Mouse (Mus musculus) liver, embryonic 12.5 days (tissue): Measurements from ENCODE around the gene Zfp13. TPM values are rescaled to one million over a fixed set of nuclear protein-coding genes. Genes with fewer than 3 reads are reported as not detected.
"Not testable (repeated sequence)": the region's sequence is repeated elsewhere in the genome, so short reads cannot be mapped to it uniquely, and the experiment has no call there.

Source experiments
- ATAC-seq: fragments of 200-750 bp; cut with Nextera tagmentation; 2 replicates; pipeline ENCODE4 v1.8.0; 2017; ENCODE audit warnings: moderate number of reproducible peaks, mild to moderate bottlenecking, moderate library complexity
- H3K27ac ChIP-seq: fragments of 300-500 bp; sonication (generic); 2 replicates; pipeline ENCODE4 v1.5.1; 2016; ENCODE audit warnings: mild to moderate bottlenecking
- H3K27me3 ChIP-seq: fragments of 300-500 bp; sonication (generic); replicated peaks from 2 replicates; pipeline ENCODE4 v1.6.1; 2016; ENCODE audit warnings: mild to moderate bottlenecking, moderate library complexity
- H3K36me3 ChIP-seq: fragments of 300-500 bp; sonication (generic); 2 replicates; pipeline ENCODE4 v1.6.1; 2016; ENCODE audit warnings: mild to moderate bottlenecking, moderate library complexity
- H3K4me1 ChIP-seq: fragments of 300-500 bp; sonication (generic); 2 replicates; pipeline ENCODE4 v1.6.1; 2016
- H3K4me2 ChIP-seq: fragments of 300-500 bp; sonication (generic); 2 replicates; pipeline ENCODE4 v1.6.1; 2016; ENCODE audit warnings: mild to moderate bottlenecking, moderate library complexity
- H3K4me3 ChIP-seq: fragments of 300-500 bp; sonication (generic); 2 replicates; pipeline ENCODE4 v1.5.1; 2016; ENCODE audit warnings: mild to moderate bottlenecking, moderate library complexity
- H3K9ac ChIP-seq: fragments of 300-500 bp; sonication (generic); 2 replicates; pipeline ENCODE4 v1.6.1; 2016; ENCODE audit warnings: mild to moderate bottlenecking, moderate library complexity
- H3K9me3 ChIP-seq: fragments of 300-500 bp; sonication (generic); replicated peaks from 2 replicates; pipeline ENCODE4 v1.6.1; 2016; ENCODE audit warnings: mild to moderate bottlenecking, moderate library complexity
- WGBS: fragments of 180-500 bp; shearing (Covaris S2); methylation state at CpG from one replicate; pipeline ENCODE4 v1.1.7; 2016; ENCODE audit not compliant: insufficient replicate concordance; 5-methylcytosine and 5-hydroxymethylcytosine counted together
- polyA plus RNA-seq: library from polyadenylated mRNA; unstranded; fragments of >200 nt; fragmentation: Nextera tagmentation; extraction: Ambion mirVana; gene quantifications from 2 replicates; pipeline ENCODE4 v1.2.1, GENCODE M21; 2016

The Zfp13 gene
- polyA plus RNA-seq, 1 experiment from 2014 or later = 2.9 TPM

DNA sequence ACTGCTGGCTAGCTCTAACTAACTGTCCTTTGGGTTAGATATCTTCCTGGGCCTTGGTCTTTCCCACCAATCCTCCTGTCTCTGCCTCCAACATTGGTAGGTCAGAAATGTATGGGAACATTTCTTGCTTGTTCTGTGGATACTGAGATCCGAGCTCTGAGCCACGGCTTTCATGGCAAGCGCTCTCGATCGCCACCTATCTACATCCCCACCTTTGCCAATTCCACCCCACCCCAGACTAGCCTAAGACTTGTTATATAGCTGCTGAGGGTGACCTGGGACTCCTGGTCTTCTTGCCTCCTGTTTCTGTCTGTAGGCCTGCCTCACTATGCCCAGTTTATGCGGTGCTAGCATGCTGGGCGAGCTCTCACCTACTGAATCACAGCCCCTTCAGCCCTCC, 5.1 kb upstream of the Zfp13 start:
- H3K9me3 ChIP-seq = no peaks in the 10 kb centered on the region
- no peak for ATAC-seq
- H3K27ac ChIP-seq = no peak overlapping the region
- no peaks in the 10 kb centered on the region for H3K27me3 ChIP-seq
- H3K4me3 ChIP-seq = no peak overlapping the region
- H3K36me3 ChIP-seq = no peaks in the 10 kb centered on the region
- no peak overlapping the region for H3K4me2 ChIP-seq
- WGBS = 57% methylated on average over 7 of the region's 7 CpGs
- H3K9ac ChIP-seq = no peak overlapping the region
- H3K4me1 ChIP-seq = peaks cover 10% of the 10 kb centered on the region

DNA sequence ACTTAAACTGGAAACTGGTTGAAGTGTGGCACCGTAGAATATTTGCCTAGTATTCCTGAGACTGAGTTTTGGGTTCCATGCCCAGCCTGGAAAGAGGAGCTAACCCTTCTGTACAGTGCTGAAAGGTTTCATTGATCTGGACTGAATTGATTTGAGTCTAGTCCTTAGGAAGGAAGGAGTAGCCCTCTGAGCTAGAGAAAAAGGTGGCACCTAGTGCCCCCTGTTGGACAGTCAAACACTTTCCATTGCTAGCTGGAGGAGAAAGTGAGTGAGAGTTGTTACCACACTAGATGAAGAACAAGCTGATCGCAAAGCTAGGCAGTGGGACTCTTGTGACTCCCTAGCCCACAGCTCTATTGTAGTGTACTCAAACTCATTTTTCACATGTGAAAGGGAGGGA, 4.3 kb upstream of the Zfp13 start:
- no peak for ATAC-seq
- Histone ChIP-seq H3K27me3 (no peaks in the 10 kb centered on the region), H3K4me2 (no peak overlapping the region), H3K4me1 (peaks cover 19% of the 10 kb centered on the region), H3K9ac (no peak overlapping the region), H3K27ac (no peak overlapping the region), H3K4me3 (no peak overlapping the region), H3K36me3 (no peaks in the 10 kb centered on the region), H3K9me3 (no peaks in the 10 kb centered on the region)
- WGBS = 49% methylated on average over 2 of the region's 2 CpGs

DNA sequence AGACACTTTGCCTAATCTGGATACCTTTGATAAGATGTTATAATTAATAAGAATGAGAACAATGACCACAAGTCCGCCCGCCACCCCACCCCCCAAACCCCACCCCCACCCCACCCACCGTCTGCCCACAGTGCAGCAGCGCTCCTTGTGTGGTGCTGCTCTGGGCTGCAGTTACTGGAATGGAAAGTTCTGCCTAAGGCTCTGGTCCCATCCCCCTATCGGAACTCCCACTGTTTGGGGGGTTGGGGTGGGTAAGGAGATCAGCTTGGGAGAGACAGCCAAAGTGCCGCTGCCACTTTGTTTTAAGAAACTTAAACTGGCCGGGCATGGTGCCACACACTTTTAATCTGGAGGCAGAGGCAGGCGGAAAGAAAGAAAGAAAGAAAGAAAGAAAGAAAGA, 3.8 kb upstream of the Zfp13 start:
- 30% methylated on average over 8 of the region's 8 CpGs for WGBS
- ATAC-seq = no peak

DNA sequence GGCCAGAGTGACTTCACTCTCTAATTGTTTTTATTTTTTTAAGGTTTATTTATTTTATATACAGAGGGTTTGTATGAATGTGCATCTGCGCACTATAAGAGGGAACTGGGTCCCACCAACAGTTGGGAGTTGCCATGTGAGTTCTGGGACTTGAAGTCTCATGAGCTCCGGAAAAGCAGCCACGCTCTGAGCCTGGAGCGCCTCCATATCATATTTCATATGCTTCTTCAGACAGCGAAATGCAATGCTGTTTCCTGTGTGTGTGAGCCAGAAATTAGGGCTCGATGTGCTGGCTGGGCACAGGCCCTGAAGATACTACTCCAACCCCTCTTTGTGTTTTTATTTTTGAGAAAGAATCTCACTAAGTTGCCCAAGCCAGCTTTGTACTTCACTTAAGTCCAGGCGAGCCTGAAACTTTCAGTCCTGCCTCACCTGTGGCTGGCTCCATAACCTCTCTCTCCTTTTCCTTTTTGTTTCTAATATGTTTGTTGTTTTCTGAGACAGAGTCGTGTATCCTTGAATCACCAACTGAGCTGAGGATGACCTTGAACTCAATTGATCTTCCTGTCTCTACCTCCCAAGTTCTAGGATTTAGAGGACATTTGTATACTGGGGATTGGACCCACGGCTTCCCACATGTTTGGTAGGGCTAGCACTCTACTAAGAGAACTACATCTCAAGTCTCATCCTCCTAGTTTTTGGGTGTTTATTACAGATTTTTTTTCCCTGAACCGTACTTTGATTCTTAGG, 2.7 kb upstream of the Zfp13 start:
- H3K9ac ChIP-seq = no peak overlapping the region

More for the DNA sequence above, 3.8 kb upstream of the Zfp13 start:
- no peak overlapping the region for H3K27ac ChIP-seq
- H3K27me3 ChIP-seq = no peaks in the 10 kb centered on the region
- no peak overlapping the region for H3K9ac ChIP-seq
- H3K36me3 ChIP-seq = no peaks in the 10 kb centered on the region
- no peak overlapping the region for H3K4me2 ChIP-seq
- H3K4me3 ChIP-seq = no peak overlapping the region
- H3K4me1 ChIP-seq = peaks cover 24% of the 10 kb centered on the region
- no peaks in the 10 kb centered on the region for H3K9me3 ChIP-seq

DNA sequence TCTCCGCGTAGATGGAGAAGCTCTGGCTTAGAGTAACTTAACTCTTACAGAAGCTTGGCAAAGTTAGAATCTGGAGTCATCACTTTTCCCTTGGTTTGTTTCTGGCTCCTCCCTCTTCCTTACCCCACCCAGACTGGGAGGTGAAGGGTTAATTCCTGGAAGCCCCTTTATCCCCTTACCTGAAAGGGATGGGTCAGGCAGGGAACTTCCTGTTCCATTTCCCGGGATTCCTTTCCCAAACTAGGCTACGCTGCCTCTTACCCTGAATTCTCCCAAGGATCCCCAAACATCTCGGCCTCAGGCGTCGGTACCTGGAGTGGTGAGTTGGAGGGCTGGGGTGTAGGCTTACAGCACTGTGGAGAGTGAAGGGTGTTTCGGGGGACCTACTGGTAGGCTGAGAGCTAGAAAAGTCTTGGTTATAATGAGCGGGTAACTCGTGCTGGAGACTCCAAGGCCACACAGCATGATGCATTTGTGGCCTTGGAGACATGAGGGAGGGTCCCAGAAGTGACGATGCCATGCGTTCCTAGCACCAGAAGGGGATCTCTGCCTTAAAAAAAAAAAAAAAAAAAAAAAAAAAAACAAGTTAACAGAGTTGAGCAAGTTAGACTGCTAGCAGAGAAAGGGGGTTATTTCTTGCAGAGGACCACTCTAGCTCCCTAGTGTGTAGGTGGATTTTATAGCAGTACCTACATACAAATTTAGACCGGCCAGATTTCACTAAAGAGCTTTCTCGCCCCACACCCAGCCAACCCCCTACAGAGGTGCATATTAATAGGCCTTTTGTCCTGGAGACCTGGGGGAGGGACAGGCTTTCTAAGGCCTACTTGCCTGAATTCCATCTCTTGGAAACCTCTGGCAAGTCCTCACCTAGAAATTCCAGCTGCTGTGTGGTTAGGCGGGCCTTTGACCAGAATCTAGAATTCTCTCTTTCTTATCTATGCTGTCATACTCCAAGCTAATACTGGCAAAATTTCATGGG, 1.6 kb upstream of the Zfp13 start, which contains the start of gene Zscan10:
TSS of gene Zscan10 (plus strand) at position 216 of the 982 bp plus-strand sequence.
- Histone ChIP-seq H3K4me2 (peak within 1 kb of the TSS; percentile 73), H3K4me1 (peaks cover 28% of the 10 kb centered on the region), H3K27me3 (no peaks in the 10 kb centered on the region), H3K4me3 (peak within 1 kb of the TSS; percentile 60), H3K9ac (peak within 1 kb of the TSS; percentile 68), H3K36me3 (no peaks in the 10 kb centered on the region), H3K27ac (0 out of 2 replicates have a peak within 1 kb of the TSS, but pooled peaks have one; percentile 78), H3K9me3 (no peaks in the 10 kb centered on the region)
- no peak for ATAC-seq
- 67% methylated on average over 15 of the region's 15 CpGs for WGBS

More for the DNA sequence above, 2.7 kb upstream of the Zfp13 start:
- Histone ChIP-seq H3K27ac (no peak overlapping the region), H3K4me2 (no peak overlapping the region), H3K9me3 (no peaks in the 10 kb centered on the region), H3K4me3 (no peak overlapping the region), H3K36me3 (no peaks in the 10 kb centered on the region), H3K27me3 (no peaks in the 10 kb centered on the region), H3K4me1 (peaks cover 28% of the 10 kb centered on the region)
- ATAC-seq = no peak
- WGBS = 57% methylated on average over 10 of the region's 10 CpGs

DNA sequence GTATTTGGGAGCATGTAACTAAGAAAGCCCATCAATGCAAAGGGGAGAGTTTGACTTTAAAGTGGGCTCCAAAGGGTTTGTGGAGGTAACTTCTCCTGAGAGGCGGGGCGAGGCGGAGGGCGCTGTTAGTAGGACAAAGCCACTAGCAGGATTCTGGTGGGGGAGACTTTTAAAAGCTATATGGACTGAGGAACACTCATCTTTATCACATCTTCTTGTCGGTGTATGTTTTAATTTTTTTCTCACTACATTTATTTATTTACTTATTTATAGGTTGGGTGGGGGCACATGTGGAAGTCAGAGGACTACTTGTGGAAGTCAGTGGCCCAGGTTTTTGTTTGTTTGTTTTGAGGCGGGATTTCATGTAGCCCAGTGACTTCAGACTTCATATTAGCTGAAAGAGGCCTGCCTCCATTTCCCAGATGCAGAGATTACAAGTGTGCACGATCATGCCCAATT, 347 bp upstream of the Zfp13 start:
- H3K9me3 ChIP-seq = no peaks in the 10 kb centered on the region
- peaks cover 28% of the 10 kb centered on the region for H3K4me1 ChIP-seq
- H3K4me3 ChIP-seq = peak overlapping the region; percentile 60
- WGBS = 21% methylated on average over 7 of the region's 7 CpGs
- H3K9ac ChIP-seq = peak overlapping the region; percentile 68
- peak overlapping the region; percentile 78 for H3K27ac ChIP-seq
- ATAC-seq = 0 out of 2 replicates have a peak, but pooled peaks have one; percentile 1
- H3K36me3 ChIP-seq = no peaks in the 10 kb centered on the region
- H3K4me2 ChIP-seq = peak overlapping the region; percentile 73
- no peaks in the 10 kb centered on the region for H3K27me3 ChIP-seq

DNA sequence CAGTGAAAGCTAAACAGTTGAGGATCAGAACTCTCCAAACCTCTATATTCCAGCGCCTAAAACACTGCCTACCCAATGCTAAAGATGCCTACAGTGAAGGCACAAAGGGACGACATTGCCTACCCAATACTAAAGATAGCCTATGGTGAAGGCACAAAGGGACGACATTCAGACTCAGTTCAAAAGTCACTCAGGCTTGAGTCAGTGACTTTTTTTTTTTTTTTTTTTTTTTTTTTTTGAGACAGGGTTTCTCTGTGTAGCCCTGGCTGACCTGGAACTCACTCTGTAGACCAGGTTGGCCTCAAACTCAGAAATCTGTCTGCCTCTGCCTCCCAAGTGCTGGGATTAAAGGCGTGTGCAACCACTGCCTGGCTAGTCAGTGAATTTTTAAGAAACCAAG, 4.1 kb downstream of the Zfp13 start:
- H3K27me3 ChIP-seq, ATAC-seq, H3K4me2 ChIP-seq, H3K27ac ChIP-seq, H3K4me3 ChIP-seq, H3K9ac ChIP-seq, H3K36me3 ChIP-seq, H3K9me3 ChIP-seq: not testable (repeated sequence)
- peaks cover 37% of the 10 kb centered on the region for H3K4me1 ChIP-seq
- WGBS = 57% methylated on average over 4 of the region's 4 CpGs

DNA sequence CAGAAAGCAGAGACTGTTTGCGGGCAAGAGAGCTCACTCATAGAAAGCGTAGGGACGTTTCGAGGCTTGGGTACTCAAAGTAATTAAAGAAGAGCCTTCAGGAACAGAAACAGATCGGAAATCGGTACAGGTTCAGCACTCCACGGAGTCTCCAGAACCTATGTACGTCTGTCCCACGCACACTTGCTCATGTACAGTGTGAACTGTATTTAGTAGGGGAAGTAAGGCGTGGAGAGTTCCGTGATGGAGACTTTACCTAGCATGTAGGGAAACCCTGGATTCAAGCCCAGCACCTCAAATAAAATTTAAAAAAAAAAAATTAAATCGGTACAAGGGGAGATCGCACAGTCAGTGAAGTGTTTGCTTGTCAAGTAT, 6.4 kb downstream of the Zfp13 start:
- Histone ChIP-seq H3K9ac (peak overlapping the region; percentile 62), H3K27ac (peak overlapping the region; percentile 23; the same call in 1 of the 2 replicates), H3K36me3 (no peaks in the 10 kb centered on the region), H3K4me1 (peaks cover 15% of the 10 kb centered on the region), H3K9me3 (no peaks in the 10 kb centered on the region), H3K4me2 (peak overlapping the region; percentile 70), H3K4me3 (peak overlapping the region; percentile 63), H3K27me3 (no peaks in the 10 kb centered on the region)
- peak; percentile 51 for ATAC-seq
- 10% methylated on average over 13 of the region's 13 CpGs for WGBS

DNA sequence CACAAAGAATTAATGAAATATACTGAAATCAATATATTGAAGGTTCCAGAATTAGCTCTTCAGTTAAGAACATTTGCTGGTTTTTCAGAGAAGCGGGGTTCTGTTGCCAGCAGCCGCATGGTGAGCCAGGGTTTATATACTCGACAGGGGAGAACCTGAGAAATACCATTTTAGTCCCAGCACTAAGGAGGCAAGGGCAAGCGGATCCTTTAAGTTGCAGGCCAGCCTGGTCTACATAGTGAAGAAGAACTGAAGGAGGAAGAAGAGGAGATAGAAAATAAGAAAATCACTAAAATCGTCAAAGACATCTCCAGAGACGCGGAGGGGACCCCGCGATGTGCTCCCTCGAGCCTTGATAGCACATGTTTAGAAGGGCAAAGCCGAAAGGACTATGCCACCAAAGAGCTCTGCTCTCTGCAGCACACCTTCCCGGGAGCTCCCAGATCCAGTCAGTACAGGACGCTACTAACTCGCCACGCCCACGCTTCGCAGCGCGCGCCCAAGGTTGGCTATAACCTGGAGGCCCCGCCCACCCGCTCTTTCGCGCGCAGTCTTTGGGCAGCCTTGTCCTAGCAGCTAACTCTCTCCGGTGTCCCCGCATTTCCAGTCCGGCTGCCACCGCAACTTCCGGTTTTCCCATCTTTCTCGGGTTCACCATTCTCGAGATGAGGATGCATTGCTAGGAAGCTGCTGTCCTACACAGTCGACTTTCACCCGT, 6.9 kb downstream of the Zfp13 start:
- Histone ChIP-seq H3K27ac (peak overlapping the region; percentile 23; the same call in 1 of the 2 replicates), H3K4me1 (peaks cover 12% of the 10 kb centered on the region), H3K36me3 (no peaks in the 10 kb centered on the region), H3K9ac (peak overlapping the region; percentile 62), H3K9me3 (no peaks in the 10 kb centered on the region), H3K27me3 (no peaks in the 10 kb centered on the region; the same call in 1 of the 2 replicates), H3K4me3 (peak overlapping the region; percentile 63), H3K4me2 (peak overlapping the region; percentile 70)
- peak; percentile 99 for ATAC-seq
- WGBS = 8% methylated on average over 34 of the region's 34 CpGs

DNA sequence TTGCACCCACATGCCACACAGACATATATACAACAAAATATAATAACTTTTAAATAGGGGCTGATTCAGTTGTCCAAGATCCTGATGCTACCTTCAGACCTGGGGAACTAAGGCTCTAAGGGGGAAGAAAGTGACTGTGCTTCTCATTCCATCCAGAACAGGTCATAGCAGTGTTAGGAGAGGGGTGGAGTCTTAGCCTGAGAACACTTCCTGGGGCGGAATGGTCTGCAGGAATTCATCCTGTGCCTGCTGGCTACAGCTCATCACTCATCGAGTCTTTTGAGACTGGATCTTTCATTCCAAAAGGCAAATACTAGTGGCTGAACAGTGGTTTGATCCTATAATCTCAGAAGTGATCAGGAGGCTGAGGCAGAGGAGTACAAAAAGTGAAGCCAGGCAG, 12.0 kb downstream of the Zfp13 start:
- no peak for ATAC-seq
- 49% methylated on average over 2 of the region's 2 CpGs for WGBS
- peaks cover 25% of the 10 kb centered on the region for H3K4me1 ChIP-seq
- H3K9ac ChIP-seq = no peak overlapping the region
- no peaks in the 10 kb centered on the region for H3K36me3 ChIP-seq
- H3K4me2 ChIP-seq = no peak overlapping the region
- no peak overlapping the region for H3K4me3 ChIP-seq
- H3K27me3 ChIP-seq = peaks cover 21% of the 10 kb centered on the region
- no peak overlapping the region for H3K27ac ChIP-seq
- no peaks in the 10 kb centered on the region for H3K9me3 ChIP-seq

DNA sequence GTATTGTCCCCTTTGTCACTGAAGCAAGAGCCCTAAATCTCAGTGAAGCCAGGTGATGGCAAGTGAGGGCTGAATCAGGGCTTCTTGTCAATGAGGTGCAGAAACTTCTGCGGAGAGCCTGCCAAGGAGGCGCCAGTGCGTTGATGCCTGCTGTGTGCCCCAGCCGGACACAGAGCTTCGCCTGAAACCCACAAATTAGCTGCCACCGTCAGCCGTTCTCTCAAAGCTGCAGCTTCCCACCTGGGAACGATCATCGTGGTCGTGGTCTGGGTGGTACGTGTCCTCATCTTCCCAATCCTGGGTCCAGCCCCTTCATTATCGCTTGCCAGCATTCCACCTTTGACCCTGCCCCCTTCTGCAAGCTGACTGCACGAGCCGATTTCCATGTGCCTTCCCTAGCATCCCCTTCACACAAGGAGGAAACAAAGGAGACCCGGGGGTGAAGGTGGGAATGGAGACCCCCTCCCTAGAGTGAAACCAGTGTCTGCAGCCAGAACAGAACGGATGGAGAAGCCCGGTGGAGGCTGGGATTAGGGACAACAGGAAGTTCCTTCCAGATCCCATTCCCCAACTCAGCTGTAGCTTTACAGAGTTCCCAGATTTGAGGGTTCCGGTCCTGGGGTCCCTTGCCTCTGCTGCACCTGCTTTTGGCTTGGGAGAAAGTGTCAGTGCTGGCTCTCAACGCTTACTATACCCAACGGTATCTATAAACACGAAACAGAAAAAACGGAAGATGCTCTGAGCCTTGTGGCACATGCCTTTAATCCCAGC, 13.4 kb downstream of the Zfp13 start:
- H3K27me3 ChIP-seq = peaks cover 21% of the 10 kb centered on the region
- peak; percentile 36; the same call in 1 of the 2 replicates for ATAC-seq

More for the DNA sequence above, 13.4 kb downstream of the Zfp13 start:
- H3K9me3 ChIP-seq = no peaks in the 10 kb centered on the region
- H3K4me3 ChIP-seq = peak overlapping the region; percentile 60
- WGBS = 2% methylated on average over 22 of the region's 22 CpGs
- 0 out of 2 replicates have a peak, but pooled peaks cover 6% of the 10 kb centered on the region for H3K36me3 ChIP-seq
- H3K9ac ChIP-seq = peak overlapping the region; percentile 50
- peaks cover 20% of the 10 kb centered on the region for H3K4me1 ChIP-seq
- H3K4me2 ChIP-seq = peak overlapping the region; percentile 62
- H3K27ac ChIP-seq = no peak overlapping the region
